Mouse (Mus musculus): ENCODE measurements around the gene Htra2. TPM values are rescaled to one million over a fixed set of nuclear protein-coding genes. Genes with fewer than 3 reads are reported as not detected.

The Htra2 gene
- polyA plus RNA-seq, 1 experiment = 96.2 TPM

DNA sequence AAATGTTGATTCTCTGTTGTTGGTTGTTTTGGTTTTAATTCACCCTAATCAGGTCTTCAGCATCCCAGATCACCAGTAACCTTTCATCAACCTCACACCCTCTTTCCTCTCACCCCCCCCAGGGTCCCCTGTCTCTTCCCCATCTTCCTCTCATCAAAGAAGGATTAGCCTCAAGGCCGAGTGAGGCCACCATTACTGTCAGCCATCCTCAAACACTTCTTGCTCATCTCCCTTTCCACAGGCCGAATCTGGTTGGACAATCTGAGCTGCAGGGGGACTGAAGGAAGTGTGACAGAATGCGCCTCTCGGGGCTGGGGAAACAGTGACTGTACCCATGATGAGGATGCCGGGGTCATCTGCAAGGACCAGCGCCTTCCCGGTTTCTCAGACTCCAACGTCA, 17.9 kb downstream of the Htra2 start:
- no peaks in the 10 kb centered on the region for H3K36me3 ChIP-seq (ENCODE audit: control insufficient read depth, insufficient read depth)
- H3K79me2 ChIP-seq (ENCODE audit: control insufficient read depth, insufficient read depth) = peaks cover 19% of the 10 kb centered on the region
- TF ChIP-seq REST (IDR thresholded peaks at IDR 0.05; ENCODE audit: insufficient read depth, insufficient read length) (no peak), MYOD1 (IDR thresholded peaks at IDR 0.05; ENCODE audit: control insufficient read depth in 1 of 3, insufficient read length in 2 of 3, low read depth in 2 of 3) (no peak), CEBPB (IDR thresholded peaks at IDR 0.05; ENCODE audit: insufficient read depth, poor library complexity, severe bottlenecking) (no peak), MYOG (IDR thresholded peaks at IDR 0.05; ENCODE audit: control insufficient read depth in 1 of 3, insufficient read depth in 1 of 3, insufficient read length in 2 of 3, low read depth in 2 of 3) (no peak), SRF (IDR thresholded peaks at IDR 0.05; ENCODE audit: control insufficient read depth, insufficient read length, low read depth) (no peak), POLR2A (IDR thresholded peaks at IDR 0.05; ENCODE audit: insufficient read length, low read depth) (no peak), USF1 (IDR thresholded peaks at IDR 0.05; ENCODE audit: low read depth) (no peak), MAX (IDR thresholded peaks at IDR 0.05; ENCODE audit: low read depth) (no peak), TCF3 (IDR thresholded peaks at IDR 0.05; ENCODE audit: insufficient read length, low read depth) (no peak)
- H3K27me3 ChIP-seq (ENCODE audit: control insufficient read depth, insufficient read depth, insufficient read length) = no peaks in the 10 kb centered on the region
- H3K4me3 ChIP-seq = no peak overlapping the region
- no peak overlapping the region for H3K4me2 ChIP-seq (ENCODE audit: low read depth)
- H3ac ChIP-seq (ENCODE audit: control insufficient read depth, insufficient read length) = no peak overlapping the region

DNA sequence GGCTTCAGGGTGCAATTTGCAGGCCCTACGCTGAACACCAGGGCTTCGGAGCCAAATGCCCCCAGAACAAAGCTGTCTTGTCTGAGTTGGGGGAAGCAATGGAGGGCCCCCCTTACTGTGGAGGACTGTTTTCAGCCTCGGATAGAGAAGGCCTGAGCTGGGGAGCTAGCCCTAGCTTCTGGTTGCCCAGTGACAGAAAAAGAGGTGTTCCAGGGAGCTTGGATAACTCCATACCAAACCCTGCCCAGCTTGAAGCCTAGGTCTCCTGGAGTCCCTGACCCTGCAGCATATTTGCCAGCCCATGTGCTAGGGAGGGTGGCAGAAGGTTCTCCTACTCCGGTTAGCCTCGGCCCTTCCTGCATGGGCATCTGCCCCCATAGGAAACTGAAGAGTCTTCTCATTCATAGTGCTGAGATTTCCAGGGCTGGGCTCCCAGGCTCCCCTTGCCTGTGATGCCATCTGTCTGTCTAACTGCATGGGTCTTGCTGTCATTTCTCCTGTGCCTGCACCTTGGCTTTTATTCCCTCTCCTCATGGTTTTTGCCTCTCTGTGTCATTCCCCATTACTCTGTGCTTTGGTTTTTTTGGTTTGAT, 20.5 kb downstream of the Htra2 start:
- Histone ChIP-seq H3K36me3 (ENCODE audit: control insufficient read depth, insufficient read depth) (no peaks in the 10 kb centered on the region), H3K4me3 (peak overlapping the region; percentile 98), H3ac (ENCODE audit: control insufficient read depth, insufficient read length) (peak overlapping the region; percentile 68), H3K79me2 (ENCODE audit: control insufficient read depth, insufficient read depth) (peaks cover 29% of the 10 kb centered on the region), H3K27me3 (ENCODE audit: control insufficient read depth, insufficient read depth, insufficient read length) (no peaks in the 10 kb centered on the region), H3K4me2 (ENCODE audit: low read depth) (peak overlapping the region; percentile 97)
- TF ChIP-seq MYOD1 (IDR thresholded peaks at IDR 0.05; ENCODE audit: control insufficient read depth in 1 of 3, insufficient read length in 2 of 3, low read depth in 2 of 3) = no peak

DNA sequence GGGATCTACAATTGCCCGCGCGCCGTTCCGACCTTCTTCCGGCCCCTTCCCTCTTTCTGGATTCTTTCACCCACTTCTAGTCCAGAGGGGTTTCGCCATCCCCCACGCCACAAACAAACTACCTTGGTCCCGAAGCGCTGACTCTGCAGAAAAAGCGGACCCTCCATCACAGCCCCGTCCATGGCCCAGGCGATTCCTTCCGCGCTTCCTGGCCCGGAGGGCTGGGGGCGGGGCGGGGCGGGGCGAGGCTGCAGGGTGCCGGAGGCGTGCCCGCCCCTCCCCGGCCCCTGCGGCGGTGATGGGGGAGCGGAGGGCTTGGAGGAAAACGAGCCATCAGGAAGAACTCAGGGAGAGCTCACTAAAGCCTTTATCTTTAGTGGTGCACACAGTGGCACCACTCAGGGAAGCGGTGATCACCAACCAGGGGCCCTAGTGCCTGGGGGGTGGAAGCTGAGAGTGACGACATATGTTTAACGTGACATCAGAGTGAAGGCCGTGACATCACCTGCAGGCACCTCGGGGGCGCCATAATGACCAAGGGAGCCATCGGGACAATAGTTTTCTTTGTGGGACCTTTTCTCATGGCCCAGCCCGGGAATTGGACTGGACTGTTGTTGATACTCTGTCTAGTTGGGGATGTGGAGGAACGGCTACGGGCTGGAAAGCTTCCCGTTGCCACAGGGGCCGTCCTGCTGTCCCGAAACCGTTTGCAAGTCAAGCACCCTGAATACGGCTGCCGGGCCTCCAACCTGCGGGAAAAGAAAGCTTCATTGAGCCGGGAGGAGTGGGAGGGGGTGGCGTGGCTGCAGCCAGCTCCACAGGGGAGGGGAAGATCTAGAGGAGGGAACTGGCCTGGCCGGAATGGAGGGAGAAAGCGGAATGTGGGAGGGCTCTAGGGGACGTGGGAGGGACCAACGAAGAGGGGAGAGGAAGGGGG, 21.6 kb downstream of the Htra2 start, which contains the start of the genes Dok1 and Loxl3:
Gene Dok1, minus strand, starts transcription at position 223 of the 937 bp plus-strand sequence.
Gene Loxl3, plus strand, starts transcription at position 925 of the 937 bp plus-strand sequence.
- H3K27me3 ChIP-seq (ENCODE audit: control insufficient read depth, insufficient read depth, insufficient read length) = no peaks in the 10 kb centered on the region
- TF ChIP-seq POLR2AphosphoS2 (IDR thresholded peaks at IDR 0.05; ENCODE audit: insufficient read length, low read depth) (peak; percentile 57), MYOD1 (IDR thresholded peaks at IDR 0.05; ENCODE audit: control insufficient read depth in 1 of 3, insufficient read length in 2 of 3, low read depth in 2 of 3) (no peak), POLR2A (IDR thresholded peaks at IDR 0.05; ENCODE audit: insufficient read length, low read depth) (peak; percentile 58)
- no peaks in the 10 kb centered on the region for H3K36me3 ChIP-seq (ENCODE audit: control insufficient read depth, insufficient read depth)
- peak within 1 kb of the TSS; percentile 68 for H3ac ChIP-seq (ENCODE audit: control insufficient read depth, insufficient read length)
- peak within 1 kb of the TSS; percentile 97 for H3K4me2 ChIP-seq (ENCODE audit: low read depth)
- peak within 1 kb of the TSS; percentile 98 for H3K4me3 ChIP-seq
- H3K79me2 ChIP-seq (ENCODE audit: control insufficient read depth, insufficient read depth) = peaks cover 29% of the 10 kb centered on the region

DNA sequence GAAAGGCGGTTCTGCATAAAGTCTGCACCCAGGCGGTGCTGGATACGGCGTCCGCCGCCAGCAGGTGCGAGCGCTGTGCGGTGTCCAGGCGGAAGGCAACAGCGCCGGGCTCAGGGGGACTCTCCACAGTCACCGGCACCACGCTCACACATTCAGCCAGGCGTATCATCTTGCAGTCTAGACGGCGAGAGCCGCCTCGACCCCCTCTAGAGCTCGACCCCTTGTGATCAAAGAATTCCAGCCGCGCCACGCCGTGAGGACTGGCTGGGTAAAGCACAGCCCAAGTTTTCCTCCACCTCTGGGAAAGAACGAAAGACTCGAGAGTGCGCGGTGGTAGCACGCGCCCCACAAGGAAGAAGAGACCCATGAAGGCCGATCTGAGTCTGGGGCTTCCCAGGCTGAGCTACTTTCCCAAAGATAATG, 22.3 kb downstream of the Htra2 start:
- H3K36me3 ChIP-seq (ENCODE audit: control insufficient read depth, insufficient read depth) = no peaks in the 10 kb centered on the region
- peak overlapping the region; percentile 72 for H3K4me2 ChIP-seq (ENCODE audit: low read depth)
- peaks cover 29% of the 10 kb centered on the region for H3K79me2 ChIP-seq (ENCODE audit: control insufficient read depth, insufficient read depth)
- TF ChIP-seq SRF (IDR thresholded peaks at IDR 0.05; ENCODE audit: control insufficient read depth, insufficient read length, low read depth) (peak; percentile 13), MYOG (IDR thresholded peaks at IDR 0.05; ENCODE audit: control insufficient read depth in 1 of 3, insufficient read depth in 1 of 3, insufficient read length in 2 of 3, low read depth in 2 of 3) (peak in 1 of 3 experiments; percentile 65), MAX (IDR thresholded peaks at IDR 0.05; ENCODE audit: low read depth) (no peak), USF1 (IDR thresholded peaks at IDR 0.05; ENCODE audit: low read depth) (no peak), POLR2A (IDR thresholded peaks at IDR 0.05; ENCODE audit: insufficient read length, low read depth) (peak; percentile 25), MYOD1 (IDR thresholded peaks at IDR 0.05; ENCODE audit: control insufficient read depth in 1 of 3, insufficient read length in 2 of 3, low read depth in 2 of 3) (peak in 2 of 3 experiments; percentile 65 to 69)
- peak overlapping the region; percentile 98 for H3K4me3 ChIP-seq
- H3K27me3 ChIP-seq (ENCODE audit: control insufficient read depth, insufficient read depth, insufficient read length) = no peaks in the 10 kb centered on the region
- H3ac ChIP-seq (ENCODE audit: control insufficient read depth, insufficient read length) = peak overlapping the region; percentile 68

DNA sequence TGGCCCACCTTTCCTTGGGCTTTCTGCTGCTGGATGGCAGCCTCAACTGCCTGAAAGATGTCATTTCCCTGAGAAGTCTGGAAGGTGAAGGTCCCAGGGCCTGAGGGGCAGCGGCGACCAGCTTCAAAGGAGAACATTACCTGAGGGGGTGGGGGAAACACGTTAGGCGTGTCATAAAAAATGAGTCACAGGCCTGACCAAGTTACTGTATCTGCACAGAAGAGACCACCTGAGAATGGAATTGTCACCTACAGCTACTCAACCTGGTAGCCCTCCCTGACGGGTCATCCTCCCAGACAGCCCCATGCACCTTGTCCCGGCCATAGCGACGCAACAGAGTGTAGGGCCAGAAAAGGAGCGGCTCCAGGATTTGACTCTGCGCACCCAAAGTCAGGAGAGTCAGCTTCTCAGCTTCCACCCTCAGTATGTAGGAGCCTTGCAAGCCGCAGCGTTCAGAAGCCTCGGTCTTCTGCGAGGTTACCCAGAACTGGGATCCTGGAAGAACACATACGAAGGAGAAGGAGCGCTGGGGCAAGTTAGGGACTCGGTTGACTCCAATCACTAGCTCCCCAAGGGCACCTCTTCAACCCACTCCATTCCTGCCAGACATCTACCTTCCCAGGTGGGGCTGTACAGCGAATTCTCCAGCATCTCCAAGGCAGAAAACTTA, 23.0 kb downstream of the Htra2 start:
- H3K27me3 ChIP-seq (ENCODE audit: control insufficient read depth, insufficient read depth, insufficient read length) = no peaks in the 10 kb centered on the region

More for the DNA sequence above, 23.0 kb downstream of the Htra2 start:
- peak overlapping the region; percentile 72 for H3K4me2 ChIP-seq (ENCODE audit: low read depth)
- peak overlapping the region; percentile 98 for H3K4me3 ChIP-seq
- H3ac ChIP-seq (ENCODE audit: control insufficient read depth, insufficient read length) = peak overlapping the region; percentile 68
- TF ChIP-seq E2F4 (IDR thresholded peaks at IDR 0.05; ENCODE audit: insufficient read depth) (no peak), SRF (IDR thresholded peaks at IDR 0.05; ENCODE audit: control insufficient read depth, insufficient read length, low read depth) (no peak), REST (IDR thresholded peaks at IDR 0.05; ENCODE audit: insufficient read depth, insufficient read length) (no peak), TCF3 (IDR thresholded peaks at IDR 0.05; ENCODE audit: insufficient read length, low read depth) (no peak), CEBPB (IDR thresholded peaks at IDR 0.05; ENCODE audit: insufficient read depth, poor library complexity, severe bottlenecking) (no peak), MYOD1 (IDR thresholded peaks at IDR 0.05; ENCODE audit: control insufficient read depth in 1 of 3, insufficient read length in 2 of 3, low read depth in 2 of 3) (no peak), POLR2AphosphoS2 (IDR thresholded peaks at IDR 0.05; ENCODE audit: insufficient read length, low read depth) (no peak), MYOG (IDR thresholded peaks at IDR 0.05; ENCODE audit: control insufficient read depth in 1 of 3, insufficient read depth in 1 of 3, insufficient read length in 2 of 3, low read depth in 2 of 3) (no peak), POLR2A (IDR thresholded peaks at IDR 0.05; ENCODE audit: insufficient read length, low read depth) (no peak), MAX (IDR thresholded peaks at IDR 0.05; ENCODE audit: low read depth) (no peak), TCF12 (IDR thresholded peaks at IDR 0.05; ENCODE audit: insufficient read depth, poor library complexity, severe bottlenecking) (no peak), USF1 (IDR thresholded peaks at IDR 0.05; ENCODE audit: low read depth) (no peak)
- H3K79me2 ChIP-seq (ENCODE audit: control insufficient read depth, insufficient read depth) = peaks cover 29% of the 10 kb centered on the region
- no peaks in the 10 kb centered on the region for H3K36me3 ChIP-seq (ENCODE audit: control insufficient read depth, insufficient read depth)
